Mouse (Mus musculus) thymus, adult 2 months (tissue): ENCODE measurements around the gene Alpk3.

Source experiments
- CTCF ChIP-seq: fragments of 200-500 bp; IDR thresholded peaks from 2 replicates; pipeline ENCODE4 v1.5.1; 2012; ENCODE audit warnings: mild to moderate bottlenecking, control low read depth, low read length, moderate library complexity, borderline replicate concordance; ENCODE audit not compliant: control insufficient read depth, poor library complexity, insufficient read depth; ENCODE audit errors: extremely low read depth
- POLR2A ChIP-seq: fragments of 200-500 bp; IDR thresholded peaks from 2 replicates; pipeline ENCODE4 v1.6.1; 2012; ENCODE audit warnings: mild to moderate bottlenecking, low read length, control low read depth, moderate library complexity; ENCODE audit not compliant: control insufficient read depth, poor library complexity, insufficient read depth; ENCODE audit errors: extremely low read depth

- TF ChIP-seq CTCF (no peak), POLR2A (no peak)
Observed at GRCm38 (mm10) chr7:81011576-81011975, 45.8 kb upstream of the Alpk3 start.
